Mouse (Mus musculus) kidney, postnatal 10 days (tissue): ENCODE data around the gene Sclt1.

Experiments used
- DNase-seq: peaks from one replicate; pipeline ENCODE4 v3.0.0; 2021; ENCODE audit warnings: mixed read lengths

Gene Sclt1

GRCm38 (mm10) chr3:41585548-41585947, 156.8 kb downstream of the Sclt1 start:
- no peak for DNase-seq

GRCm38 (mm10) chr3:41583621-41584020, 158.7 kb downstream of the Sclt1 start:
- no peak for DNase-seq

- DNase-seq: no peak
These were observed 159.2 kb downstream of the Sclt1 start for GRCm38 (mm10) chr3:41583092-41583491.

GRCm38 (mm10) chr3:41582256-41582655, 160.1 kb downstream of the Sclt1 start:
- no peak for DNase-seq

GRCm38 (mm10) chr3:41581436-41581835, 160.9 kb downstream of the Sclt1 start:
- peak; percentile 78 for DNase-seq

- DNase-seq: no peak
These were observed 161.7 kb downstream of the Sclt1 start for GRCm38 (mm10) chr3:41580401-41581323.

GRCm38 (mm10) chr3:41579873-41580272, 162.4 kb downstream of the Sclt1 start:
- no peak for DNase-seq

- DNase-seq: no peak
These were observed 165.1 kb downstream of the Sclt1 start for GRCm38 (mm10) chr3:41577240-41577639.
